Comparison of ENCODE assay signal across 8 mouse cellular contexts in genomic region chr3:37722487-37723060, GRCm38 (mm10). TPM values are rescaled to one million over a fixed set of nuclear protein-coding genes. Genes with fewer than 3 reads are reported as not detected.
DNase-seq lines count a peak whose midpoint lies in the region; ATAC-seq and TF ChIP-seq lines count a peak whose summit lies in the region.

No protein-coding gene starts in this region.

- no peak for ATAC-seq in forebrain, embryonic 11.5 days (replicated peaks; ENCODE audit: low FRiP score)
- ATAC-seq in intestine, postnatal 0 days: peak; percentile 22
- ATAC-seq in neural tube, embryonic 14.5 days (ENCODE audit: low read depth): no peak

- H3K9ac ChIP-seq in forebrain, embryonic 11.5 days (ENCODE audit: low read length): no peak overlapping the region
- H3K9ac ChIP-seq in intestine, postnatal 0 days (ENCODE audit: low read depth, low read length): peak overlapping the region; percentile 38
- no peak overlapping the region for H3K9ac ChIP-seq in neural tube, embryonic 14.5 days (replicated peaks; ENCODE audit: low read depth, low read length)

- no peak overlapping the region for H3K4me3 ChIP-seq in left cerebral cortex, adult 2 months
- peak overlapping the region; percentile 33; the same call in 1 of the 2 replicates for H3K4me3 ChIP-seq in forebrain, embryonic 11.5 days (ENCODE audit: low read depth, low read length)
- peak overlapping the region; percentile 26 for H3K4me3 ChIP-seq in intestine, postnatal 0 days (ENCODE audit: low read depth, low read length)
- H3K4me3 ChIP-seq in neural tube, embryonic 14.5 days (ENCODE audit: low read depth, low read length): peak overlapping the region; percentile 40; the same call in 1 of the 2 replicates

- intact Hi-C loops in left cerebral cortex, adult 2 months (cut with DNase I): loop anchor here (5.0 kb wide), 2 partner anchors 80 to 100 kb away; no protein-coding TSS in a partner anchor

- H3K27ac ChIP-seq in left cerebral cortex, adult 2 months: peak overlapping the region; percentile 85; the same call in 1 of the 2 replicates
- no peak overlapping the region for H3K27ac ChIP-seq in forebrain, embryonic 11.5 days (ENCODE audit: low read depth, low read length)
- H3K27ac ChIP-seq in intestine, postnatal 0 days (ENCODE audit: low read depth, low read length): peak overlapping the region; percentile 95
- 0 out of 2 replicates have a peak overlapping the region, but pooled peaks have one; percentile 16 for H3K27ac ChIP-seq in neural tube, embryonic 14.5 days (ENCODE audit: low read depth, low read length)

- H3K36me3 ChIP-seq in forebrain, embryonic 11.5 days (ENCODE audit: control insufficient read depth, insufficient read depth, low read length): no peaks in the 10 kb centered on the region
- no peaks in the 10 kb centered on the region for H3K36me3 ChIP-seq in intestine, postnatal 0 days (ENCODE audit: control insufficient read depth, insufficient read depth)
- H3K36me3 ChIP-seq in neural tube, embryonic 14.5 days (ENCODE audit: control insufficient read depth, insufficient read depth, low read length): no peaks in the 10 kb centered on the region

- H3K4me2 ChIP-seq in forebrain, embryonic 11.5 days (ENCODE audit: low read depth, low read length, severe bottlenecking): peak overlapping the region; percentile 64; the same call in 1 of the 2 replicates
- peak overlapping the region; percentile 68 for H3K4me2 ChIP-seq in intestine, postnatal 0 days (replicated peaks; ENCODE audit: low read depth)
- H3K4me2 ChIP-seq in neural tube, embryonic 14.5 days (ENCODE audit: low read depth, low read length): peak overlapping the region; percentile 78

- H3K27me3 ChIP-seq in forebrain, embryonic 11.5 days (ENCODE audit: control insufficient read depth, insufficient read depth, low read length): no peaks in the 10 kb centered on the region
- H3K27me3 ChIP-seq in intestine, postnatal 0 days (replicated peaks; ENCODE audit: control insufficient read depth, insufficient read depth, low read length): no peaks in the 10 kb centered on the region
- H3K27me3 ChIP-seq in neural tube, embryonic 14.5 days (ENCODE audit: control insufficient read depth, insufficient read depth, low read length): no peaks in the 10 kb centered on the region

- no peaks in the 10 kb centered on the region for H3K9me3 ChIP-seq in forebrain, embryonic 11.5 days (ENCODE audit: control insufficient read depth, low read length)
- no peaks in the 10 kb centered on the region for H3K9me3 ChIP-seq in intestine, postnatal 0 days (ENCODE audit: control insufficient read depth)
- H3K9me3 ChIP-seq in neural tube, embryonic 14.5 days (ENCODE audit: control insufficient read depth, low read length): no peaks in the 10 kb centered on the region

- WGBS in forebrain, embryonic 11.5 days: 57% methylated on average over 12 of the region's 12 CpGs
- 33% methylated on average over 12 of the region's 12 CpGs for WGBS in intestine, postnatal 0 days
- WGBS in neural tube, embryonic 14.5 days: 47% methylated on average over 12 of the region's 12 CpGs

- no peak for TF ChIP-seq CTCF in left cerebral cortex, adult 2 months (IDR thresholded peaks at IDR 0.05)
- TF ChIP-seq CTCF in intestine, postnatal 0 days (IDR thresholded peaks at IDR 0.05; ENCODE audit: low read depth): no peak

- DNase-seq in left cerebral cortex, adult 2 months (ENCODE audit: extremely low spot score in 1 of 2, low spot score in 2 of 2): no peak
- no peak for DNase-seq in left cerebral cortex, adult 18-20 months (ENCODE audit: low spot score in 2 of 2)
- no peak for DNase-seq in forebrain, embryonic 11.5 days (ENCODE audit: low spot score)
- DNase-seq in spleen, postnatal 4 days (ENCODE audit: low spot score in 2 of 2): no peak
- DNase-seq in testis, postnatal 14 days (ENCODE audit: low spot score): no peak
- DNase-seq in urinary bladder, postnatal 36 days (ENCODE audit: low spot score in 2 of 2): no peak

- peaks cover 9% of the 10 kb centered on the region for H3K4me1 ChIP-seq in forebrain, embryonic 11.5 days (replicated peaks; ENCODE audit: control insufficient read depth, insufficient read depth, low read length)
- H3K4me1 ChIP-seq in intestine, postnatal 0 days (replicated peaks; ENCODE audit: control insufficient read depth, insufficient read depth, low read length): no peaks in the 10 kb centered on the region; the same call in 1 of the 2 replicates
- H3K4me1 ChIP-seq in neural tube, embryonic 14.5 days (ENCODE audit: control insufficient read depth, insufficient read depth, low read length): peaks cover 20% of the 10 kb centered on the region

RNA-seq across cellular contexts. Expression of gene Gm5148, which starts 1.7 kb away (rescaled TPM):
- 1 to 10 TPM; 3.5 to 3.7 TPM for total RNA-seq in left cerebral cortex, adult 2 months (2021)
- 1 to 10 TPM; 3.2 to 3.9 TPM for total RNA-seq in left cerebral cortex, adult 18-20 months (2021)
- polyA plus RNA-seq in forebrain, embryonic 11.5 days (2014; fragmentation: Nextera tagmentation; extraction: Ambion mirVana): 3.6 and 4.8 TPM in 2 replicates
- polyA plus RNA-seq in intestine, postnatal 0 days (2015; fragmentation: Nextera tagmentation; extraction: Ambion mirVana): 4.5 and 5.7 TPM in 2 replicates
- polyA plus RNA-seq in neural tube, embryonic 14.5 days (2014; fragmentation: Nextera tagmentation; extraction: Ambion mirVana): 9.7 and 15.4 TPM in 2 replicates
